30 mouse cellular contexts compared by ENCODE assay signal in genomic region chr6:35377535-35377934, GRCm38 (mm10). TPM values are rescaled to one million over a fixed set of nuclear protein-coding genes. Genes with fewer than 3 reads are reported as not detected.
DNase-seq lines count a peak whose midpoint lies in the region; ATAC-seq and TF ChIP-seq lines count a peak whose summit lies in the region.
"Had no signal": no experiment of that assay in that cellular context is flagged by ENCODE, and none has a peak within 500 bp of the region (broad histone marks: within the 10 kb centered on the region; RNA-seq: fewer than 3 reads in every experiment).

No protein-coding gene starts in this region.

- no peaks in the 10 kb centered on the region for H3K36me3 ChIP-seq in kidney, postnatal 0 days (ENCODE audit: insufficient read depth, low read length)
- no peaks in the 10 kb centered on the region for H3K36me3 ChIP-seq in midbrain, embryonic 15.5 days (replicated peaks)
- H3K36me3 ChIP-seq: embryonic facial prominence, embryonic 10.5 days; embryonic facial prominence, embryonic 15.5 days; intestine, embryonic 15.5 days; limb, embryonic 13.5 days; liver, embryonic 13.5 days; neural tube, embryonic 12.5 days had no signal

- no peak overlapping the region for H3K4me3 ChIP-seq in kidney, postnatal 0 days (replicated peaks; ENCODE audit: low read depth, low read length)
- no peak overlapping the region for H3K4me3 ChIP-seq in midbrain, embryonic 15.5 days
- H3K4me3 ChIP-seq: embryonic facial prominence, embryonic 10.5 days; embryonic facial prominence, embryonic 15.5 days; intestine, embryonic 15.5 days; limb, embryonic 13.5 days; liver, embryonic 13.5 days; myocyte; neural tube, embryonic 12.5 days had no signal

- ATAC-seq in kidney, postnatal 0 days (replicated peaks; ENCODE audit: low FRiP score, low read depth), result no peak
- no peak for ATAC-seq in midbrain, embryonic 15.5 days (replicated peaks)
- ATAC-seq: forebrain, embryonic 14.5 days; hindbrain, embryonic 16.5 days; intestine, embryonic 15.5 days had no signal

- WGBS in kidney, postnatal 0 days, result 89% methylated on average over 3 of the region's 3 CpGs
- 90% methylated on average over 3 of the region's 3 CpGs for WGBS in midbrain, embryonic 15.5 days

- no peak for DNase-seq in kidney, postnatal 0 days (ENCODE audit: low spot score)
- no peak for DNase-seq in kidney, adult 18-20 months
- DNase-seq in 3T3-L1 (ENCODE audit: low read depth, low spot score) (peak; percentile 27), A20 (ENCODE audit: low read depth, low spot score) (peak; percentile 16), NIH3T3 (ENCODE audit: low read depth) (peak; percentile 38)
- DNase-seq in Muller cell, postnatal 12 days (ENCODE audit: inconsistent ontology term), result no peak
- DNase-seq: adrenal gland, postnatal 10 days; cerebellum, adult 8-10 months; cerebellum, postnatal 25 days; gastrocnemius, postnatal 36 days; heart, postnatal 14 days; kidney, adult 8-10 months; kidney, postnatal 14 days; liver, embryonic 13.5 days; lung, embryonic 14.5 days; lung, postnatal 36 days; right cerebral cortex, postnatal 4 days; thymus, adult 2 months; thymus, postnatal 36 days had no signal

- no peak overlapping the region for H3K4me2 ChIP-seq in kidney, postnatal 0 days (ENCODE audit: low read length)
- H3K4me2 ChIP-seq in midbrain, embryonic 15.5 days, result no peak overlapping the region
- H3K4me2 ChIP-seq: embryonic facial prominence, embryonic 15.5 days; intestine, embryonic 15.5 days; limb, embryonic 13.5 days; liver, embryonic 13.5 days; lung, embryonic 14.5 days; midbrain, embryonic 11.5 days; neural tube, embryonic 12.5 days had no signal

- no peaks in the 10 kb centered on the region for H3K9me3 ChIP-seq in kidney, postnatal 0 days (replicated peaks; ENCODE audit: low read length)
- no peaks in the 10 kb centered on the region for H3K9me3 ChIP-seq in midbrain, embryonic 15.5 days
- H3K9me3 ChIP-seq: embryonic facial prominence, embryonic 10.5 days; embryonic facial prominence, embryonic 15.5 days; intestine, embryonic 15.5 days; limb, embryonic 13.5 days; liver, embryonic 13.5 days; neural tube, embryonic 12.5 days had no signal

- H3K27me3 ChIP-seq in kidney, postnatal 0 days (ENCODE audit: insufficient read depth, low read length), result no peaks in the 10 kb centered on the region
- H3K27me3 ChIP-seq in midbrain, embryonic 15.5 days (replicated peaks), result no peaks in the 10 kb centered on the region
- H3K27me3 ChIP-seq: embryonic facial prominence, embryonic 15.5 days; intestine, embryonic 15.5 days; limb, embryonic 13.5 days; liver, embryonic 13.5 days; neural tube, embryonic 12.5 days had no signal

- H3K27ac ChIP-seq in kidney, postnatal 0 days, result no peak overlapping the region
- no peak overlapping the region for H3K27ac ChIP-seq in midbrain, embryonic 15.5 days
- H3K27ac ChIP-seq: embryonic facial prominence, embryonic 10.5 days; embryonic facial prominence, embryonic 15.5 days; intestine, embryonic 15.5 days; limb, embryonic 13.5 days; liver, embryonic 13.5 days; neural tube, embryonic 12.5 days had no signal

- peak; percentile 12; the same call in 1 of the 2 replicates for TF ChIP-seq CTCF in kidney, postnatal 0 days (IDR thresholded peaks at IDR 0.05; ENCODE audit: low read depth)

- H3K9ac ChIP-seq in kidney, postnatal 0 days (ENCODE audit: low read depth, low read length), result no peak overlapping the region
- no peak overlapping the region for H3K9ac ChIP-seq in midbrain, embryonic 15.5 days
- H3K9ac ChIP-seq: embryonic facial prominence, embryonic 15.5 days; intestine, embryonic 15.5 days; limb, embryonic 13.5 days; liver, embryonic 13.5 days; lung, embryonic 14.5 days; neural tube, embryonic 12.5 days had no signal

- H3K4me1 ChIP-seq in kidney, postnatal 0 days (replicated peaks; ENCODE audit: insufficient read depth, low read length), result no peaks in the 10 kb centered on the region
- peaks cover 8% of the 10 kb centered on the region for H3K4me1 ChIP-seq in midbrain, embryonic 15.5 days
- H3K4me1 ChIP-seq: neural tube, embryonic 12.5 days had no signal

RNA-seq across cellular contexts. Expression of gene Fam180a, which starts 51.6 kb away (rescaled TPM):
- 0.11 and 0.18 TPM in 2 replicates for polyA plus RNA-seq in kidney, postnatal 0 days (2015; fragmentation: Nextera tagmentation; extraction: Ambion mirVana)
- 1.7 and 2.5 TPM in 2 replicates for polyA plus RNA-seq in midbrain, embryonic 15.5 days (2015; fragmentation: Nextera tagmentation; extraction: Ambion mirVana)
- polyA plus RNA-seq: embryonic facial prominence, embryonic 10.5 days; hindbrain, embryonic 11.5 days; midbrain, embryonic 11.5 days; neural tube, embryonic 12.5 days had no signal

Comparison
In these comparisons a context has a peak if more than half of its experiments do, and no peak if none do; other contexts are left out.
1. DNase-seq: peak in 3T3-L1 (single experiment), A20 (single experiment) and NIH3T3 (single experiment); none in kidney, postnatal 0 days (single experiment), kidney, adult 18-20 months (single experiment) and Muller cell, postnatal 12 days (single experiment).